Mouse (Mus musculus) neutrophil, adult 65 days (primary cell): ENCODE results near the gene Shc4. TPM values are rescaled to one million over a fixed set of nuclear protein-coding genes. Genes with fewer than 3 reads are reported as not detected.

ENCODE experiments used
- total RNA-seq: library from RNA; stranded (reverse); gene quantifications from 2 replicates; pipeline ENCODE4 v1.2.4, GENCODE M21; 2023

The Shc4 gene
- total RNA-seq = 0.20 TPM in 1 of 2 replicates, not detected in the other

DNA sequence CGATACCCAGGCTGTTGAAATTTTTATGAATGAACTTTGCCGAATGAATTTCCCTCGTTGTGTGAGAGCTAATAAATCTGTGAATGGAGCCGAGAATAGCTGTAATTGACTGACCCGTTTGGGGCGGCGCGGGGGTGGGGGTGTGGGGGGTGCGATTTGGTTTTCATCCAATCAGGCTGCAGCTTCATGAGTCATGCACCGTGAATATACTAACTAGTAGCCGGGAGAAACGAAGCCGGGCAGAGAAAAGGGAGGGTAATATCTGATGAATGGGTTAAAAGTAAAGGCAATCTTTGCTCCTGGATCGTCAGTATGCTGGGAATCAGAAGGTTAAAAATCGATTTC is at the start of gene Shc4:
Shc4 (minus strand) TSS at position 63 of the 345 bp plus-strand sequence.

GRCm38 (mm10) chr2:125672957-125673631 is 50.9 kb downstream of the Shc4 start, which contains the start of gene Eid1:
Eid1 (plus strand) TSS chr2:125673095.

DNA sequence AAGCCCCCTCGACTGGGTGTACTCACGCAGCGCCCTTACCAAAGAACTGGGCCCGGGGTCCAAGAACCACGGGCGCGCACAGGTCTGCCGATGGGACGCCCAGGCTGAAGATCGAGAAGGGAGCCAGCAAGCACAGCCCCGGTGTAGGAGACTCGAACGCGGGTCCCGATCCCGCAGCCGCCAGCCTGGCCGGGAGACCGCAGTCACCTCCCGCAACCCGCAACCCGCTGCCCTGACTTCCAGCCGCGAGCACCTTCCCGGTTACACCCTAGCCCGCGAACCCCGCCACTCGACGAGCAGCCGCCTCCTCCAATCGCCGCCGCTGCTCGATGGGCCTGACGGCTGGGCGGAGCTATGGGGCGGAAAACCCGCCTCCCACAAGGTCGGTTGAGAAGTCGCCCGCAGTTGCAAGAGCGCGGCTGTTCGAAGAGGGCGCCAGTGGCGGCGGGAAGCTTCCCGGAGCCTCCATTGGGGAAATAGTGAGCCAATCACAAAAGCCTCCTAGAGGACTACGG is 99.1 kb downstream of the Shc4 start, which contains the start of gene Cep152:
Cep152 (minus strand) TSS at position 277 of the 515 bp plus-strand sequence.

Other genes starting within 250 kb of the Shc4 start
- gene Gm9913, start 219.1 kb downstream of the Shc4 start, total RNA-seq = not detected in 2 replicates
- gene Fbn1, start 216.2 kb downstream of the Shc4 start, total RNA-seq = 0.20 and 0.28 TPM in 2 replicates
- gene Cep152, start 99.0 kb downstream of the Shc4 start, total RNA-seq = 12.9 and 20.0 TPM in 2 replicates
- 25.2 and 28.8 TPM in 2 replicates for gene Eid1, start 51.1 kb downstream of the Shc4 start, total RNA-seq
- gene Secisbp2l, start 58.7 kb upstream of the Shc4 start, total RNA-seq = 22.7 and 28.5 TPM in 2 replicates
- 12.2 and 12.4 TPM in 2 replicates for gene Galk2, start 135.0 kb upstream of the Shc4 start, total RNA-seq
- 49.6 and 51.6 TPM in 2 replicates for gene Cops2, start 135.0 kb upstream of the Shc4 start, total RNA-seq